Mouse (Mus musculus): ENCODE results near the gene Cenpc1. TPM values are rescaled to one million over a fixed set of nuclear protein-coding genes. Genes with fewer than 3 reads are reported as not detected.

Cenpc1 gene
- total and polyA plus RNA-seq, 3 experiments: 14.1 to 30.6 (median 20.6) TPM

GRCm38 (mm10) chr5:86113037-86113436 is 47.7 kb upstream of the Cenpc1 start:
- in situ Hi-C loops (cut with MboI; ENCODE audit: low pct_ligation_motif_present, low pct_unique_long_range_greater_than_20kb, low sequenced_read_pairs) (no loop called here), dilution Hi-C loops (cut with MboI; ENCODE audit: extremely low pct_ligation_motif_present, extremely low pct_unique_long_range_greater_than_20kb, low sequenced_read_pairs) (no loop called here)
- Histone ChIP-seq H3K27me3 (replicated peaks) (no peaks in the 10 kb centered on the region), H3K9me3 (replicated peaks; ENCODE audit: low read length) (no peaks in the 10 kb centered on the region), H3K4me1 (ENCODE audit: control insufficient read depth in 1 of 2, insufficient read depth in 2 of 2) (peaks cover 0 to 3% of the 10 kb centered on the region in 2 experiments; a peak in 1 of 4 replicates), H3K9ac (ENCODE audit: insufficient read depth, low read depth) (no peak overlapping the region), H3K27ac (ENCODE audit: insufficient read depth, low read depth) (no peak overlapping the region), H3K36me3 (replicated peaks in 1 of 2; ENCODE audit: control insufficient read depth in 1 of 2, insufficient read depth in 1 of 2, low read length in 1 of 2) (peaks cover 10 to 34% of the 10 kb centered on the region in 2 experiments), H3K4me2 (ENCODE audit: insufficient read depth, low read depth, poor library complexity, severe bottlenecking) (no peak overlapping the region), H3K79me2 (replicated peaks; ENCODE audit: control insufficient read depth, extremely low read depth, insufficient read depth, poor library complexity, severe bottlenecking) (no peaks in the 10 kb centered on the region), H3K4me3 (replicated peaks in 1 of 3; ENCODE audit: low read depth in 2 of 3, low read length in 2 of 3, poor library complexity in 1 of 3) (no peak overlapping the region)
- TF ChIP-seq ZKSCAN1 (IDR thresholded peaks at IDR 0.05; ENCODE audit: borderline replicate concordance, low read depth, low read length): no peak
- no peak for TF ChIP-seq JUND (conservative IDR thresholded peaks at IDR 0.05; ENCODE audit: low read depth, low read length)
- TF ChIP-seq BHLHE40 (IDR thresholded peaks at IDR 0.05; ENCODE audit: low read depth, low read length): no peak
- no peak for TF ChIP-seq MXI1 (IDR thresholded peaks at IDR 0.05; ENCODE audit: low read depth, low read length)
- TF ChIP-seq GABPA (IDR thresholded peaks at IDR 0.05; ENCODE audit: insufficient replicate concordance, low read depth, low read length): no peak
- no peak for TF ChIP-seq UBTF (IDR thresholded peaks at IDR 0.05; ENCODE audit: low read depth, low read length)
- TF ChIP-seq RCOR1 (conservative IDR thresholded peaks at IDR 0.05; ENCODE audit: low read depth, low read length): no peak
- no peak for TF ChIP-seq PAX5 (IDR thresholded peaks at IDR 0.05; ENCODE audit: low read length)
- no peak for TF ChIP-seq ETS1 (conservative IDR thresholded peaks at IDR 0.05; ENCODE audit: low read depth, low read length)
- no peak for TF ChIP-seq MAZ (IDR thresholded peaks at IDR 0.05; ENCODE audit: low read depth, low read length)
- no peak for TF ChIP-seq CTCF (conservative IDR thresholded peaks at IDR 0.05 in 1 of 2, IDR thresholded peaks at IDR 0.05 in 1 of 2; ENCODE audit: low read depth in 2 of 2, low read length in 2 of 2)
- no peak for TF ChIP-seq POLR2AphosphoS2 (IDR thresholded peaks at IDR 0.05; ENCODE audit: low read depth, low read length)
- no peak for TF ChIP-seq USF1 (IDR thresholded peaks at IDR 0.05; ENCODE audit: low read depth, low read length)
- no peak for TF ChIP-seq NRF1 (IDR thresholded peaks at IDR 0.05; ENCODE audit: low read depth, low read length)
- TF ChIP-seq MYC (IDR thresholded peaks at IDR 0.05; ENCODE audit: low read depth, low read length): no peak
- TF ChIP-seq MAX (IDR thresholded peaks at IDR 0.05; ENCODE audit: low read length): no peak
- no peak for TF ChIP-seq SMC3 (IDR thresholded peaks at IDR 0.05; ENCODE audit: low read depth, low read length)
- TF ChIP-seq JUN (IDR thresholded peaks at IDR 0.05; ENCODE audit: insufficient read depth, low read depth, low read length): no peak
- no peak for TF ChIP-seq USF2 (conservative IDR thresholded peaks at IDR 0.05; ENCODE audit: low read depth, low read length)
- DNase-seq (ENCODE audit: extremely low read depth): no peak

DNA sequence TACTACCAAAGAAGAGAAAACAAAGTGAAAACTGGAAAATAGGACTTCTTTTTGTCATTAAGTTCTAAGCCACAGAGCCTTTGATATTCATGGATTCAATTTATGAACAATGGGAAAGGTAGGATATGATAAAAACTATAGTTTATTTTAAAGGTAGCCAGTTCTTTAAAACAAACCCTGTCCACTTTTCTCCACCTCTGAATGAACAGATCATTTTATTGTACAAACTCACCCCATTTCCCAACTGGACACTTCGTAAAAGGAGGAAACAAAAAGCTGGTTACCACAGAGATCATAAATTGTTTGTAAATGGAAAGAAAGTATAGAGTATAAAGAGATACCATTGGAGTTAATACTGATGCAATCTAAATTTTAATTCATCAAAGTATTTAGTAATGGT is 45.7 kb upstream of the Cenpc1 start:
- no peak for DNase-seq (ENCODE audit: extremely low read depth)
- Histone ChIP-seq H3K79me2 (replicated peaks; ENCODE audit: control insufficient read depth, extremely low read depth, insufficient read depth, poor library complexity, severe bottlenecking) (no peaks in the 10 kb centered on the region), H3K36me3 (replicated peaks in 1 of 2; ENCODE audit: control insufficient read depth in 1 of 2, insufficient read depth in 1 of 2, low read length in 1 of 2) (peaks cover 12 to 41% of the 10 kb centered on the region in 2 experiments), H3K4me2 (ENCODE audit: insufficient read depth, low read depth, poor library complexity, severe bottlenecking) (no peak overlapping the region), H3K4me3 (replicated peaks in 1 of 3; ENCODE audit: low read depth in 2 of 3, low read length in 2 of 3, poor library complexity in 1 of 3) (no peak overlapping the region), H3K4me1 (ENCODE audit: control insufficient read depth in 1 of 2, insufficient read depth in 2 of 2) (no peaks in the 10 kb centered on the region), H3K9me3 (replicated peaks; ENCODE audit: low read length) (no peaks in the 10 kb centered on the region), H3K27ac (ENCODE audit: insufficient read depth, low read depth) (no peak overlapping the region), H3K9ac (ENCODE audit: insufficient read depth, low read depth) (no peak overlapping the region), H3K27me3 (replicated peaks) (no peaks in the 10 kb centered on the region)
- TF ChIP-seq GABPA (IDR thresholded peaks at IDR 0.05; ENCODE audit: insufficient replicate concordance, low read depth, low read length) (no peak), KAT2A (IDR thresholded peaks at IDR 0.05; ENCODE audit: insufficient replicate concordance, low read length) (no peak), HCFC1 (IDR thresholded peaks at IDR 0.05; ENCODE audit: low read depth, low read length) (no peak), USF2 (conservative IDR thresholded peaks at IDR 0.05; ENCODE audit: low read depth, low read length) (no peak), MAZ (IDR thresholded peaks at IDR 0.05; ENCODE audit: low read depth, low read length) (no peak), ELF1 (IDR thresholded peaks at IDR 0.05; ENCODE audit: low read depth, low read length) (no peak), ETS1 (conservative IDR thresholded peaks at IDR 0.05; ENCODE audit: low read depth, low read length) (no peak), ZMIZ1 (IDR thresholded peaks at IDR 0.05; ENCODE audit: low read depth, low read length) (no peak), RCOR1 (conservative IDR thresholded peaks at IDR 0.05; ENCODE audit: low read depth, low read length) (no peak)
- dilution Hi-C loops (cut with MboI; ENCODE audit: extremely low pct_ligation_motif_present, extremely low pct_unique_long_range_greater_than_20kb, low sequenced_read_pairs): no loop called here
- in situ Hi-C loops (cut with MboI; ENCODE audit: low pct_ligation_motif_present, low pct_unique_long_range_greater_than_20kb, low sequenced_read_pairs): no loop called here

All from CH12.LX (cell line).